In genomic region chr2:6105437-6105836, GRCm38 (mm10) we compare ENCODE assay signal across 29 mouse cellular contexts. TPM values are rescaled to one million over a fixed set of nuclear protein-coding genes. Genes with fewer than 3 reads are reported as not detected.
"Had no signal": no experiment of that assay in that cellular context is flagged by ENCODE, and none has a peak within 500 bp of the region (broad histone marks: within the 10 kb centered on the region; RNA-seq: fewer than 3 reads in every experiment).

No protein-coding gene starts in this region.

- H3K9me3 ChIP-seq: embryonic facial prominence, embryonic 10.5 days; embryonic facial prominence, embryonic 12.5 days; embryonic facial prominence, embryonic 15.5 days; forebrain, embryonic 10.5 days; forebrain, embryonic 12.5 days; forebrain, embryonic 13.5 days; forebrain, embryonic 15.5 days had no signal

- H3K9ac ChIP-seq: embryonic facial prominence, embryonic 12.5 days; embryonic facial prominence, embryonic 13.5 days; embryonic facial prominence, embryonic 15.5 days; forebrain, embryonic 12.5 days; forebrain, embryonic 13.5 days; forebrain, embryonic 15.5 days; forebrain, postnatal 0 days had no signal

- ATAC-seq: forebrain, embryonic 13.5 days; forebrain, embryonic 14.5 days; forebrain, embryonic 15.5 days; forebrain, embryonic 16.5 days; forebrain, postnatal 0 days had no signal

- H3K4me3 ChIP-seq: embryonic facial prominence, embryonic 10.5 days; embryonic facial prominence, embryonic 12.5 days; embryonic facial prominence, embryonic 13.5 days; embryonic facial prominence, embryonic 15.5 days; erythroblast, embryonic 14.5 days; forebrain, embryonic 10.5 days; forebrain, embryonic 12.5 days; forebrain, embryonic 13.5 days; forebrain, embryonic 15.5 days; gastrocnemius, adult 2 months; heart, adult 2 months had no signal

- DNase-seq: cerebellum, adult 2 months; cerebellum, adult 8-10 months; cerebellum, adult 9-10 months; cerebellum, adult 9-11 months; cerebellum, postnatal 10 days; cerebellum, postnatal 14 days; cerebellum, postnatal 25 days; cerebellum, postnatal 36 days; embryo, embryonic 11 days; forebrain, postnatal 0 days; gastrocnemius, adult 2 months; gastrocnemius, postnatal 10 days; gastrocnemius, postnatal 14 days; gastrocnemius, postnatal 25 days; gastrocnemius, postnatal 36 days; heart, adult 18-20 months; heart, adult 2 months had no signal

- H3K27me3 ChIP-seq: forebrain, embryonic 15.5 days had no signal

- H3K36me3 ChIP-seq: embryonic facial prominence, embryonic 10.5 days; embryonic facial prominence, embryonic 12.5 days; embryonic facial prominence, embryonic 13.5 days; forebrain, embryonic 10.5 days; forebrain, embryonic 12.5 days; forebrain, embryonic 15.5 days had no signal

- H3K27ac ChIP-seq: embryonic facial prominence, embryonic 10.5 days; embryonic facial prominence, embryonic 12.5 days; embryonic facial prominence, embryonic 13.5 days; embryonic facial prominence, embryonic 15.5 days; forebrain, embryonic 10.5 days; forebrain, embryonic 12.5 days; forebrain, embryonic 13.5 days; forebrain, embryonic 15.5 days; gastrocnemius, adult 2 months; heart, adult 2 months had no signal

- H3K4me2 ChIP-seq: embryonic facial prominence, embryonic 12.5 days; embryonic facial prominence, embryonic 13.5 days; embryonic facial prominence, embryonic 15.5 days; forebrain, embryonic 12.5 days; forebrain, embryonic 13.5 days; forebrain, embryonic 15.5 days had no signal

RNA-seq across cellular contexts. Expression of gene Proser2, which starts 24.6 kb away (rescaled TPM):
- total RNA-seq: granulocyte monocyte progenitor cell, adult 5-6 weeks had no signal
